Mouse (Mus musculus): ENCODE results near the gene Prim1. TPM values are rescaled to one million over a fixed set of nuclear protein-coding genes. Genes with fewer than 3 reads are reported as not detected.

Gene Prim1
- polyA plus RNA-seq, 1 experiment = 78.2 TPM

GRCm38 (mm10) chr10:128004918-128005317 lies 10.1 kb upstream of the Prim1 start:
- Histone ChIP-seq H3K27ac (ENCODE audit: insufficient read depth, low read length) (no peak overlapping the region), H3K9me3 (replicated peaks; ENCODE audit: control insufficient read depth, insufficient read depth, low read length, poor library complexity, severe bottlenecking) (no peaks in the 10 kb centered on the region), H3K36me3 (ENCODE audit: control insufficient read depth, insufficient read depth, low read length, poor library complexity, severe bottlenecking) (no peaks in the 10 kb centered on the region), H3K4me3 (ENCODE audit: low read depth, low read length) (no peak overlapping the region), H3K4me1 (ENCODE audit: control insufficient read depth, insufficient read depth, low read length) (no peaks in the 10 kb centered on the region), H3K9ac (ENCODE audit: low read depth, poor library complexity, severe bottlenecking) (no peak overlapping the region), H3K27me3 (ENCODE audit: control insufficient read depth, insufficient read depth, low read length, poor library complexity, severe bottlenecking) (no peaks in the 10 kb centered on the region)
- TF ChIP-seq CTCF (IDR thresholded peaks at IDR 0.05; ENCODE audit: low read depth, low read length) (no peak), POLR2A (IDR thresholded peaks at IDR 0.05; ENCODE audit: insufficient read depth, low read length) (no peak), EP300 (IDR thresholded peaks at IDR 0.05; ENCODE audit: insufficient read depth, low read depth, low read length) (no peak)

- Histone ChIP-seq H3K9me3 (replicated peaks; ENCODE audit: control insufficient read depth, insufficient read depth, low read length, poor library complexity, severe bottlenecking) (no peaks in the 10 kb centered on the region), H3K9ac (ENCODE audit: low read depth, poor library complexity, severe bottlenecking) (no peak overlapping the region), H3K27ac (ENCODE audit: insufficient read depth, low read length) (no peak overlapping the region), H3K36me3 (ENCODE audit: control insufficient read depth, insufficient read depth, low read length, poor library complexity, severe bottlenecking) (no peaks in the 10 kb centered on the region), H3K4me3 (ENCODE audit: low read depth, low read length) (no peak overlapping the region), H3K4me1 (ENCODE audit: control insufficient read depth, insufficient read depth, low read length) (no peaks in the 10 kb centered on the region), H3K27me3 (ENCODE audit: control insufficient read depth, insufficient read depth, low read length, poor library complexity, severe bottlenecking) (no peaks in the 10 kb centered on the region)
- TF ChIP-seq POLR2A (IDR thresholded peaks at IDR 0.05; ENCODE audit: insufficient read depth, low read length) (no peak), EP300 (IDR thresholded peaks at IDR 0.05; ENCODE audit: insufficient read depth, low read depth, low read length) (no peak), CTCF (IDR thresholded peaks at IDR 0.05; ENCODE audit: low read depth, low read length) (no peak)
These were observed 9.5 kb upstream of the Prim1 start for GRCm38 (mm10) chr10:128005479-128005878.

GRCm38 (mm10) chr10:128007446-128007845 lies 7.5 kb upstream of the Prim1 start, which contains the start of gene Hsd17b6:
Gene Hsd17b6 (minus strand): TSS chr10:128007611.
- Histone ChIP-seq H3K36me3 (ENCODE audit: control insufficient read depth, insufficient read depth, low read length, poor library complexity, severe bottlenecking) (no peaks in the 10 kb centered on the region), H3K27me3 (ENCODE audit: control insufficient read depth, insufficient read depth, low read length, poor library complexity, severe bottlenecking) (no peaks in the 10 kb centered on the region), H3K27ac (ENCODE audit: insufficient read depth, low read length) (no peak within 1 kb of the TSS), H3K9ac (ENCODE audit: low read depth, poor library complexity, severe bottlenecking) (no peak within 1 kb of the TSS), H3K9me3 (replicated peaks; ENCODE audit: control insufficient read depth, insufficient read depth, low read length, poor library complexity, severe bottlenecking) (no peaks in the 10 kb centered on the region), H3K4me1 (ENCODE audit: control insufficient read depth, insufficient read depth, low read length) (no peaks in the 10 kb centered on the region), H3K4me3 (ENCODE audit: low read depth, low read length) (no peak within 1 kb of the TSS)
- no peak for TF ChIP-seq POLR2A (IDR thresholded peaks at IDR 0.05; ENCODE audit: insufficient read depth, low read length)
- no peak for TF ChIP-seq CTCF (IDR thresholded peaks at IDR 0.05; ENCODE audit: low read depth, low read length)
- no peak for TF ChIP-seq EP300 (IDR thresholded peaks at IDR 0.05; ENCODE audit: insufficient read depth, low read depth, low read length)

- Histone ChIP-seq H3K36me3 (ENCODE audit: control insufficient read depth, insufficient read depth, low read length, poor library complexity, severe bottlenecking) (no peaks in the 10 kb centered on the region), H3K9ac (ENCODE audit: low read depth, poor library complexity, severe bottlenecking) (no peak overlapping the region), H3K9me3 (replicated peaks; ENCODE audit: control insufficient read depth, insufficient read depth, low read length, poor library complexity, severe bottlenecking) (no peaks in the 10 kb centered on the region), H3K4me1 (ENCODE audit: control insufficient read depth, insufficient read depth, low read length) (no peaks in the 10 kb centered on the region), H3K27ac (ENCODE audit: insufficient read depth, low read length) (no peak overlapping the region), H3K4me3 (ENCODE audit: low read depth, low read length) (no peak overlapping the region), H3K27me3 (ENCODE audit: control insufficient read depth, insufficient read depth, low read length, poor library complexity, severe bottlenecking) (no peaks in the 10 kb centered on the region)
- TF ChIP-seq EP300 (IDR thresholded peaks at IDR 0.05; ENCODE audit: insufficient read depth, low read depth, low read length) = no peak
- TF ChIP-seq CTCF (IDR thresholded peaks at IDR 0.05; ENCODE audit: low read depth, low read length) = peak; percentile 12
These were observed 6.6 kb upstream of the Prim1 start for GRCm38 (mm10) chr10:128008207-128008889.

- TF ChIP-seq CTCF (IDR thresholded peaks at IDR 0.05; ENCODE audit: low read depth, low read length) (no peak), POLR2A (IDR thresholded peaks at IDR 0.05; ENCODE audit: insufficient read depth, low read length) (no peak), EP300 (IDR thresholded peaks at IDR 0.05; ENCODE audit: insufficient read depth, low read depth, low read length) (no peak)
- Histone ChIP-seq H3K4me1 (ENCODE audit: control insufficient read depth, insufficient read depth, low read length) (no peaks in the 10 kb centered on the region), H3K9me3 (replicated peaks; ENCODE audit: control insufficient read depth, insufficient read depth, low read length, poor library complexity, severe bottlenecking) (no peaks in the 10 kb centered on the region), H3K36me3 (ENCODE audit: control insufficient read depth, insufficient read depth, low read length, poor library complexity, severe bottlenecking) (no peaks in the 10 kb centered on the region), H3K27me3 (ENCODE audit: control insufficient read depth, insufficient read depth, low read length, poor library complexity, severe bottlenecking) (no peaks in the 10 kb centered on the region), H3K27ac (ENCODE audit: insufficient read depth, low read length) (no peak overlapping the region), H3K4me3 (ENCODE audit: low read depth, low read length) (no peak overlapping the region), H3K9ac (ENCODE audit: low read depth, poor library complexity, severe bottlenecking) (no peak overlapping the region)
These were observed 5.2 kb upstream of the Prim1 start for GRCm38 (mm10) chr10:128009735-128010134.

GRCm38 (mm10) chr10:128022196-128022595 lies 7.2 kb downstream of the Prim1 start:
- Histone ChIP-seq H3K36me3 (ENCODE audit: control insufficient read depth, insufficient read depth, low read length, poor library complexity, severe bottlenecking) (peaks cover 53% of the 10 kb centered on the region), H3K4me3 (ENCODE audit: low read depth, low read length) (no peak overlapping the region), H3K27me3 (ENCODE audit: control insufficient read depth, insufficient read depth, low read length, poor library complexity, severe bottlenecking) (no peaks in the 10 kb centered on the region), H3K27ac (ENCODE audit: insufficient read depth, low read length) (no peak overlapping the region), H3K9ac (ENCODE audit: low read depth, poor library complexity, severe bottlenecking) (no peak overlapping the region), H3K4me1 (ENCODE audit: control insufficient read depth, insufficient read depth, low read length) (no peaks in the 10 kb centered on the region), H3K9me3 (replicated peaks; ENCODE audit: control insufficient read depth, insufficient read depth, low read length, poor library complexity, severe bottlenecking) (no peaks in the 10 kb centered on the region; the same call in 1 of the 2 replicates)
- TF ChIP-seq CTCF (IDR thresholded peaks at IDR 0.05; ENCODE audit: low read depth, low read length) = no peak
- TF ChIP-seq POLR2A (IDR thresholded peaks at IDR 0.05; ENCODE audit: insufficient read depth, low read length) = no peak
- TF ChIP-seq EP300 (IDR thresholded peaks at IDR 0.05; ENCODE audit: insufficient read depth, low read depth, low read length) = no peak
